Mouse (Mus musculus) C2C12 (cell line): Measurements from ENCODE around the gene Myh8. TPM values are rescaled to one million over a fixed set of nuclear protein-coding genes. Genes with fewer than 3 reads are reported as not detected.

Source experiments
- H3K27me3 ChIP-seq: one replicate; pipeline ENCODE4 v1.6.1; 2011; ENCODE audit not compliant: control insufficient read depth, insufficient read depth, insufficient read length
- H3K36me3 ChIP-seq: one replicate; pipeline ENCODE4 v1.6.1; 2011; ENCODE audit not compliant: control insufficient read depth, insufficient read depth
- H3K4me3 ChIP-seq: one replicate; pipeline ENCODE4 v1.5.1; 2011; ENCODE audit warnings: mild to moderate bottlenecking, control low read depth; ENCODE audit not compliant: poor library complexity, insufficient read depth, severe bottlenecking
- H3K79me2 ChIP-seq: one replicate; pipeline ENCODE4 v1.6.1; 2011; ENCODE audit not compliant: control insufficient read depth, insufficient read depth
- H3K79me3 ChIP-seq: one replicate; pipeline ENCODE4 v1.6.1; 2011; ENCODE audit warnings: low read depth, control low read depth
- H3ac ChIP-seq: one replicate; pipeline ENCODE3; 2011; ENCODE audit warnings: low read depth; ENCODE audit not compliant: control insufficient read depth, insufficient read length
- CEBPB ChIP-seq: IDR thresholded peaks from one replicate; pipeline ENCODE4 v1.6.1; 2011; ENCODE audit warnings: low read depth, mild to moderate bottlenecking, control low read depth, moderate library complexity
- CTCF ChIP-seq: IDR thresholded peaks from one replicate; pipeline ENCODE4 v1.5.1; 2011; ENCODE audit not compliant: control insufficient read depth, insufficient read depth, insufficient read length
- FOSL1 ChIP-seq: IDR thresholded peaks from one replicate; pipeline ENCODE4 v1.8.0; 2011; ENCODE audit warnings: mild to moderate bottlenecking, low read length; ENCODE audit not compliant: poor library complexity, insufficient read depth, severe bottlenecking
- MAX ChIP-seq: IDR thresholded peaks from one replicate; pipeline ENCODE4 v1.6.1; 2011; ENCODE audit warnings: mild to moderate bottlenecking, control low read depth
- MYOD1 ChIP-seq: IDR thresholded peaks from one replicate; pipeline ENCODE4 v1.6.1; 2011; ENCODE audit warnings: low read depth; ENCODE audit not compliant: control insufficient read depth, insufficient read length
- MYOG ChIP-seq: IDR thresholded peaks from one replicate; pipeline ENCODE4 v1.6.1; 2011; ENCODE audit not compliant: control insufficient read depth, insufficient read length; ENCODE audit errors: extremely low read depth
- USF1 ChIP-seq: IDR thresholded peaks from one replicate; pipeline ENCODE4 v1.6.1; 2011; ENCODE audit warnings: low read depth, mild to moderate bottlenecking, control low read depth, moderate library complexity
- polyA plus RNA-seq: library from polyadenylated mRNA; unstranded; fragments of >200 nt; fragmentation: generic; extraction: Trizol; gene quantifications from one replicate; pipeline ENCODE4 v1.2.1, GENCODE M21; 2012; ENCODE audit warnings: missing spikeins

Myh8 gene
- polyA plus RNA-seq, 1 experiment, result not detected

DNA sequence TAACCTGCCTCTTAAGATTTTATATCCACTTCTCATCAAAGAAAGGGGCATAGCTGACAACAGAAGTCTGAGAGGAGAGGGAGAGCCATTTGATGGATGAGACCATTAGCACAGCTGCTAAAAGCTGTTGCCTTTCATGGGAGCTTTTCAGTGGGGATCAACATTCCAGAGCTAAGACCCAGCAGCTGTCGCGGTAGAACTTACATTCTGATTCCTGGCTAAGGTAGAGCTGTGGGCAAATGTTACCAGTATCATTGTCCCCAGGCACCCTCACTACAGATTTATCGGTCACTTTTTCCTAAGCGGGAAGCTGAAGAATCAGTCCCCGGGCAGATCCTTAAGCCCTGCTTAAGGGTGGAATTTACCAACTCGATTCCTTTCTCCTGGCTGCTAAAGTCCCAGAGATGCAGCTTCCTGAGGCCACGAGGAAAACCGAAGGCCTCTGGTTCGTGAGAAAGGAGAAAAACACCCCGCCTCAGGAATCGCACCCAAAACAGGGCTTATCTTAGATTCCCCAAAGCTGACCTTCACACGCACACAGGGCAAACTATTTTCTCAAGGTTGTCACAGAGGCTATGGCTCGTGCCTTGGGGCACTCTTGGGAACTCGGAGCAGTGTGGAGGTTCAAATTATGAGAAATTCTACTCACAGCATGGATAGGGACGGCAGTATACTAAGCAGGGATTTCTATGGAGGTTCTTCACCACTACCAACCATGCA, 37.0 kb downstream of the Myh8 start:
- Histone ChIP-seq H3K4me3 (no peak overlapping the region), H3K79me2 (no peaks in the 10 kb centered on the region), H3K27me3 (no peaks in the 10 kb centered on the region), H3K36me3 (no peaks in the 10 kb centered on the region), H3K79me3 (no peaks in the 10 kb centered on the region), H3ac (no peak overlapping the region)
- no peak for TF ChIP-seq FOSL1
- TF ChIP-seq MYOD1, result no peak
- no peak for TF ChIP-seq MAX
- TF ChIP-seq MYOG, result no peak
- TF ChIP-seq USF1, result no peak
- TF ChIP-seq CEBPB, result no peak
- no peak for TF ChIP-seq CTCF

DNA sequence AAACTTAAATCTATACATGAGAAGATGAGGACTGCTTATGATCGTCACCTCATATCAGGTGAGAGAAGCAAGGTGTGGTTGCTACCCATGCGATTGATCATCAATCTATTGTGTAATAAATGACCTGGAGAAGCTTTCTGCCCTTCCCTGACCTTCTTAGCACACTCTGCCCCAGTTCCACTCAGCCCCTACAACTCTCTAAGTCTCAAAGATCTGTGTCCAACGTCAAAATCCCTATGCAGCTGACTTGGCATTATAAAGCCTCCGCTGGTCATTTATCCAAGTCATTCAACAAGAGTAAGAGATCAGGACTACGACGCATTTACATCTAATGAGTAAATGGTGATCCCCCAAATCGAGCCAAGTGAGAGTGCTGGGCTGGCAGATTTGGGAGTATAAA, 44.4 kb downstream of the Myh8 start, which contains the start of gene Myh13:
TSS of gene Myh13 (plus strand) at position 301 of the 400 bp plus-strand sequence.
- Histone ChIP-seq H3K4me3 (no peak within 1 kb of the TSS), H3K27me3 (no peaks in the 10 kb centered on the region), H3K79me3 (no peaks in the 10 kb centered on the region), H3K79me2 (no peaks in the 10 kb centered on the region), H3ac (no peak within 1 kb of the TSS), H3K36me3 (no peaks in the 10 kb centered on the region)
- TF ChIP-seq MYOD1, result no peak
- no peak for TF ChIP-seq USF1
- no peak for TF ChIP-seq CTCF
- no peak for TF ChIP-seq FOSL1
- no peak for TF ChIP-seq MAX
- TF ChIP-seq MYOG, result no peak
- TF ChIP-seq CEBPB, result no peak

DNA sequence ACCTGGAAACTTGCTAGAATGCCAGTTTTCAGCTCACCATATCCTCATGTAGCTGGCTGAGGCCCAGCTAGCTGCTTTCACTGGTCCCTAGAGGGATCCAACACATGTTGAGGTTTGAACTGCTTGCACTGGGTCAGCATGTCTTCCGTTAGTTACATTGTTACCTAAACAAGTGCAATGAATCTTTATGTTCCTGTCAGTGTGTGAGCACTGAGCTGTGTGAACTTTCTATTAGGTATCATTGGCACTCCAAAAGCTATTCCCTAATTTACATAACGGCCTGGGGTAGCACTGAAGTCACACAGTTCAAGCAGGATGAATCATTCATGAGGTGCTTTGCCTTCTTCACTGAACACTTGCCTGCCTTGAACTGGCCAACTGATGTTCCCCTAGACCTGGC, 49.6 kb downstream of the Myh8 start:
- Histone ChIP-seq H3K79me2 (no peaks in the 10 kb centered on the region), H3K4me3 (no peak overlapping the region), H3K36me3 (no peaks in the 10 kb centered on the region), H3K27me3 (no peaks in the 10 kb centered on the region), H3K79me3 (no peaks in the 10 kb centered on the region), H3ac (no peak overlapping the region)
- no peak for TF ChIP-seq CEBPB
- TF ChIP-seq MAX, result no peak

DNA sequence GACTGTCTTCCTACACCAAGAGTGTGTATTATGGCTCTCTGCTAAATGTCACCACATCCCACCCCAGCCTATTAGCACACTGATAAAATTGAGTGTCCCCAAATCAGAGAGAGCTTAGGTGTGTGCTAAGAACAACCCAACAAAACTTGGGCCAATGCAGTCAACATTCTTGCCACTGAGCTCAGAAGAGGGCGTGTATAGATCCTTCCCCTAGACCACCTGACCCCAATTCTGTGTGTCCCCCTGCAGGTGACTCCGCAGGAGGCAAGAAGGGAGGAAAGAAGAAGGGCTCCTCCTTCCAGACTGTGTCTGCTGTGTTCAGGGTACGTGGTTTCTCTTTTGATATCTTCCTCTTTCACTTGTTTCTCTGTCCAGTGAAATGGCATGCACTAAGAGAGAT, 67.6 kb downstream of the Myh8 start:
- H3K36me3 ChIP-seq, result no peaks in the 10 kb centered on the region
- H3K79me2 ChIP-seq, result no peaks in the 10 kb centered on the region
- H3K4me3 ChIP-seq, result no peak overlapping the region
- H3K27me3 ChIP-seq, result no peaks in the 10 kb centered on the region
- TF ChIP-seq MAX (no peak), CTCF (no peak), FOSL1 (no peak), CEBPB (no peak), USF1 (no peak), MYOG (no peak), MYOD1 (no peak)
- H3K79me3 ChIP-seq, result no peaks in the 10 kb centered on the region
- no peak overlapping the region for H3ac ChIP-seq

DNA sequence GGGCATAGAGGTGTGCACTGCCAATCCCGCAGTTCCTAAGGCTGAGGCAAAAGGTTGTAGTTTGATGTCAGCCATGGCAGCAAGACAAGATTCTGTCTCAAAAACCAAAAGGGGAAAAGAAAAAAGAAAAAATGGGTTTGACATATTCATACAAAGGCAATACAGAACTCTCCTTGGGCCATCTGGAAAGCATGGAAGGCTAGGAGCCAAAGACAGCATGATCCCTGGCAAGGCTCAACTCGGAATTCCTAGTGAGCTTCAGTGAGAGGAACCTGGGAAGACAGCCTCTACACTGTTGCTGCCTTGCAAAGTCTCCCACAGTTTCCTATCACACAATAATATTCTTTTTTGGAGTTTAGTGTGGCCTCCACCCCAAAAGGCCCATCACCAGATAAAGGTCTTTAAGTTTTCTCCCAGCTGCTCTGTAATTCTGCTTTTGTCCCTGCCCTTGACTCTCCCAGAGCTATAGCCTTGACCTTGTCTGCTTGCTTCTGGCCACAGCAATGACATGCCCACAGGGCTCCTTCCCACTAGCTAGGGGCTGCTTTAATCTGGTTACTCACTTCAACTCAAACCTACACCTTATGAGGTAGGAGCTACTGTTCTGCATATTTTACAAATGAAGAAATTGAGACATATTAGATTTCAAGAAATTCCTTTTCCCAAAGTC, 68.4 kb downstream of the Myh8 start:
- no peak overlapping the region for H3K4me3 ChIP-seq
- H3K79me2 ChIP-seq, result no peaks in the 10 kb centered on the region
- TF ChIP-seq MAX (no peak), MYOD1 (no peak), MYOG (no peak)
- no peaks in the 10 kb centered on the region for H3K36me3 ChIP-seq
- no peaks in the 10 kb centered on the region for H3K79me3 ChIP-seq
- H3K27me3 ChIP-seq, result no peaks in the 10 kb centered on the region
- no peak overlapping the region for H3ac ChIP-seq

DNA sequence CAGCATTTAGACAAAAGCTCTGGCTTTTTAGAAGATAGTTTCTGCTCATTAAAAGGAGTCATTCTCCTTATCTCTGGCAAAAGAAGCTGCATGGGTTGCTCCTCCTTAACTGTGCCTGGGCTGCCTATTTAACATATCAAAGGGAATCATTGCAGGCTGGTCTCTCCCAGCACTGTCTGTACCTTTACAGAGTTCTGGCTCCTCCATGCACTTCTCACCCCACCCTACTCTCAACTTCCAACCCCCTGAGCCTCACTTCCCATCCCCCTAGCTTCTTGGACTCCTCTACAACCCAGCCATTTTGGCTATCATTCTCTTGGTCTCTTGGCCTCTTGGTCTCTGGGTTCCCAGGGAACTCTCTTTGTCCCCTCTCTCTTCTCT, 68.9 kb downstream of the Myh8 start:
- Histone ChIP-seq H3K79me3 (no peaks in the 10 kb centered on the region), H3K27me3 (no peaks in the 10 kb centered on the region), H3ac (no peak overlapping the region), H3K79me2 (no peaks in the 10 kb centered on the region), H3K36me3 (no peaks in the 10 kb centered on the region), H3K4me3 (no peak overlapping the region)
- no peak for TF ChIP-seq USF1
- no peak for TF ChIP-seq FOSL1
- no peak for TF ChIP-seq MYOD1
- TF ChIP-seq MAX, result no peak
- no peak for TF ChIP-seq CEBPB
- no peak for TF ChIP-seq CTCF
- no peak for TF ChIP-seq MYOG
